Mouse (Mus musculus) neural tube, embryonic 15.5 days (tissue): ENCODE measurements at regions not wholly inside any gene's neighbourhood (a gene's known extent, or its start where the extent isn't known, plus 50 kb on each side); places are given as distances from the start of the nearest gene placed in this dataset.

ENCODE experiments used
- ATAC-seq: fragments of 200-750 bp; cut with Nextera tagmentation; 2 replicates; pipeline ENCODE4 v1.8.0; 2017; ENCODE audit warnings: mild to moderate bottlenecking, moderate TSS enrichment, moderate library complexity; ENCODE audit not compliant: low FRiP score
- H3K27ac ChIP-seq: fragments of 300-500 bp; sonication (generic); replicated peaks from 2 replicates; pipeline ENCODE4 v1.5.1; 2015; ENCODE audit warnings: mild to moderate bottlenecking, inconsistent platforms
- H3K27me3 ChIP-seq: fragments of 300-500 bp; sonication (generic); replicated peaks from 2 replicates; pipeline ENCODE4 v1.6.1; 2015; ENCODE audit warnings: inconsistent platforms
- H3K36me3 ChIP-seq: fragments of 300-500 bp; sonication (generic); 2 replicates; pipeline ENCODE4 v1.6.1; 2015; ENCODE audit warnings: inconsistent platforms
- H3K4me1 ChIP-seq: fragments of 300-500 bp; sonication (generic); 2 replicates; pipeline ENCODE4 v1.6.1; 2015; ENCODE audit warnings: inconsistent platforms
- H3K4me2 ChIP-seq: fragments of 300-500 bp; sonication (generic); 2 replicates; pipeline ENCODE4 v1.6.1; 2015; ENCODE audit warnings: inconsistent platforms, mild to moderate bottlenecking, moderate library complexity
- H3K4me3 ChIP-seq: fragments of 300-500 bp; sonication (generic); replicated peaks from 2 replicates; pipeline ENCODE4 v1.5.1; 2015; ENCODE audit warnings: mild to moderate bottlenecking, inconsistent platforms
- H3K9ac ChIP-seq: fragments of 300-500 bp; sonication (generic); replicated peaks from 2 replicates; pipeline ENCODE4 v1.6.1; 2015; ENCODE audit warnings: mild to moderate bottlenecking, inconsistent platforms
- H3K9me3 ChIP-seq: fragments of 300-500 bp; sonication (generic); replicated peaks from 2 replicates; pipeline ENCODE4 v1.6.1; 2016; ENCODE audit warnings: inconsistent platforms
- WGBS: fragments of 180-500 bp; shearing (Covaris S2); methylation state at CpG from one replicate; pipeline ENCODE4 v1.1.7; 2015; ENCODE audit warnings: mixed read lengths; 5-methylcytosine and 5-hydroxymethylcytosine counted together

DNA sequence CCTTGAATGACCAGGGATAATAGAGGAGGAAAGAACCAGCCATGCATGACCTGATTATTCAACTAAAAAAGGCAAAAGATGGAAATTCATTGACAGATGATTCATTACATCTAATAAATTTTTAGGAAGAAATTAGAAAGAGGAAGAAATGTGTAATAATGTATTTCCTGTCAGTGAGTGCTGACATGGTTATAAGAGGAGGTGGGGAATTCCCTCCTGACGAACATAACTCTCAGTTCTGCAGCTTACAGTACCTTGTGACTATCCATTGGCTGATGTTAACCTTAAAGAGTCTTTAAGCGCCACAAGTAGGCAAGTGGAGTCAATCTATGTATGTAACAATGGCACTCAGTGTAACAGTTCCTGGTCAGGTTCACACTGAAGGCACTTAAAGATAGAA lies 492.7 kb downstream of the Fgf9 start:
- H3K9ac ChIP-seq = no peak overlapping the region
- ATAC-seq = no peak
- H3K4me1 ChIP-seq = no peaks in the 10 kb centered on the region
- no peaks in the 10 kb centered on the region for H3K27me3 ChIP-seq
- WGBS = 89% methylated on average over 2 of the region's 2 CpGs
- H3K4me2 ChIP-seq = no peak overlapping the region
- H3K27ac ChIP-seq = no peak overlapping the region
- H3K9me3 ChIP-seq = no peaks in the 10 kb centered on the region
- no peak overlapping the region for H3K4me3 ChIP-seq
- H3K36me3 ChIP-seq = no peaks in the 10 kb centered on the region

DNA sequence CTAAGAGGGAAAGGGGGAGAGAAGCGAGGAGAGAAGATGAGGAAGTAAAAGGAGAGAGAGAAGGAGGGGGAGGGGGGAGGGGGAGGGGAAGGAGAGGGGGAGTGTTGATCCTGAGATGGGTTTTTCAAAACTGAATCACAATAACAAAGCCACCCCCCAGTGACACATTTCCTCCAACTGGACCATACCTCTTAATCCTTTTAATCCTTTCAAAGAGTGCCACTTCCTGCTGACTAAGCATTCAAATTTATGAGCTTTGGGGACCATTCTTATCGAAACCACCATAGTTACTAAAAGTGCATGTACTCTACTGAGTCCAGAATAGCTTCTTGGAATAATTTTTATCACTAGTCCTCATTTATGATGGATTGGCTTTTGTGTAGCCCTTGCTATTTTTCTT lies 480.4 kb downstream of the Fgf9 start:
- no peak for ATAC-seq
- no peak overlapping the region for H3K4me3 ChIP-seq
- no peaks in the 10 kb centered on the region for H3K27me3 ChIP-seq
- no peaks in the 10 kb centered on the region for H3K9me3 ChIP-seq
- no peaks in the 10 kb centered on the region for H3K36me3 ChIP-seq
- no peak overlapping the region for H3K27ac ChIP-seq
- H3K9ac ChIP-seq = no peak overlapping the region
- H3K4me2 ChIP-seq = no peak overlapping the region
- H3K4me1 ChIP-seq = no peaks in the 10 kb centered on the region
- WGBS = 70% methylated on average over 1 of the region's 2 CpGs

DNA sequence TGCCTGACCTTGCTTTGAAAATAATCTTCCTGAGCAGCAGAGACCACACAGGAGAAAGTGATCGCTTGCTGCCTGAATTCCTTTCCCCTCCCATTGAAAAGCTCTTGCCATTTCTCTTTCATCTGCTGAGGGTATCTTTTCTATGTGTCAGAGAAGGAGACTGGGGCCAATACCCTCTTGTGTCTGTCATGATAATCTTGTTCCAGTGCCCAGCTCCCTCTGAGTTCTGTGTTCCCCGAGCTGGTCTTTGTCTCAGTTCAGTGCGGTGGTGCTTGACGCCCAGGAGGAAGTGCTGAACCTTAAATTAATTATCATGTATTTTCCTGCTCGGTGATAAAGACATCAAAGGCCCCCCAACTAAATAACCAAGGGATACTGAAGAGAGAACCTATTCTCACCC lies 475.4 kb downstream of the Fgf9 start:
- H3K27ac ChIP-seq = no peak overlapping the region
- WGBS = 31% methylated on average over 5 of the region's 5 CpGs
- no peaks in the 10 kb centered on the region for H3K4me1 ChIP-seq
- no peak overlapping the region for H3K4me3 ChIP-seq
- no peaks in the 10 kb centered on the region for H3K27me3 ChIP-seq
- no peaks in the 10 kb centered on the region for H3K36me3 ChIP-seq
- H3K4me2 ChIP-seq = no peak overlapping the region
- H3K9me3 ChIP-seq = no peaks in the 10 kb centered on the region
- no peak overlapping the region for H3K9ac ChIP-seq
- ATAC-seq = no peak

DNA sequence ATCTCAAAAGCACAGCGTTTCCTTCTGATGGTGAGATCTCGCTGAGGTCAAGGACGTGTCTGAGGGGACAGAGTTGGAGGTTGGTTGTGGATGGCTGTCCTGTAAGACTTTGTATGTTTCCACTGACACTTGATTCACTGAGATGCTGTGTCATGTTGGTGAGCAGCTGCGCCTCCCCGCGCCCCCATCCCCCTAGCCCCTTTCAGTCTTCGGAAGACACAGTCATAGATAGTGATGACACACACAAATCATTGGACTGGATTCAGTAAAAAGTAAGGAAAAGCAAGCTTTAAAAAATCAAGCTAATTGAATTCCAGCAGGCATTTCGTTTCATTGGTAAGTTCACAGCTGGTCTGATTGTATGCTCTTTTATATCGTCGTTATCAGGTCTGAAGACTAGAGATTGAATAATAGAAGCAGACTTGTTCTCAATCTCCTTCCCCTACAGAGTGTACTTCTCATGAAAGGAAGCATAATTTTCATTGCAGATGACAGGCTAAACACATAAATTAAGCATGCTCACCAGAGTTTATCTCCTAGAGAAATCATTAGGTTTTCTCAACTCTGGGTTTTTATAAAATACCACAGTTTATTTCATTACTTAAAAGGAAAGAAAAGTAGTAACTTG lies 472.9 kb downstream of the Fgf9 start:
- no peaks in the 10 kb centered on the region for H3K27me3 ChIP-seq
- 86% methylated on average over 10 of the region's 10 CpGs for WGBS
- no peak overlapping the region for H3K4me2 ChIP-seq
- H3K4me1 ChIP-seq = no peaks in the 10 kb centered on the region
- ATAC-seq = no peak
- H3K36me3 ChIP-seq = no peaks in the 10 kb centered on the region
- no peak overlapping the region for H3K9ac ChIP-seq
- no peak overlapping the region for H3K4me3 ChIP-seq
- H3K27ac ChIP-seq = no peak overlapping the region
- H3K9me3 ChIP-seq = no peaks in the 10 kb centered on the region

DNA sequence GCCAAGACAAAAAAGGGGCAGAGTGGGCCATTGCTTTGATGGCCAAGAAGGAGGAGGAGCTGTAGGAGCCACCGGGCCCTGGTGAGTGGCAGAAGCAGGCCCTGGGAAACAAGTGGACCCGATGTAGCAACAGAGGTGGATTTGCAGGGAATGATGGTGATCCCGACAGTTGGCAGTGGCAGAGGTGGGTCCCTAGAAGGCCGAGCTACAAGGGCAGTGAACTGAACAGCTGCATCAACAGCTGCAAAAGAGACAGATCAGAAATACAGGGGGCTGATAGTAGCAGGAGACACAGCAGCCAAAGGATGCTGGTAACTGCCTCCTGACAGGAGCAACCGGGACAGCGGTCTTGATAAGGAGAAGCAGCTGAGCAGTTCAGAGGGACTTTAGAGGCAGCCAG lies 467.8 kb downstream of the Fgf9 start:
- H3K4me1 ChIP-seq = no peaks in the 10 kb centered on the region
- no peaks in the 10 kb centered on the region for H3K27me3 ChIP-seq
- ATAC-seq = no peak
- no peak overlapping the region for H3K4me2 ChIP-seq
- WGBS = 80% methylated on average over 6 of the region's 6 CpGs
- H3K9ac ChIP-seq = no peak overlapping the region
- H3K36me3 ChIP-seq = no peaks in the 10 kb centered on the region
- no peak overlapping the region for H3K4me3 ChIP-seq
- no peak overlapping the region for H3K27ac ChIP-seq
- no peaks in the 10 kb centered on the region for H3K9me3 ChIP-seq

DNA sequence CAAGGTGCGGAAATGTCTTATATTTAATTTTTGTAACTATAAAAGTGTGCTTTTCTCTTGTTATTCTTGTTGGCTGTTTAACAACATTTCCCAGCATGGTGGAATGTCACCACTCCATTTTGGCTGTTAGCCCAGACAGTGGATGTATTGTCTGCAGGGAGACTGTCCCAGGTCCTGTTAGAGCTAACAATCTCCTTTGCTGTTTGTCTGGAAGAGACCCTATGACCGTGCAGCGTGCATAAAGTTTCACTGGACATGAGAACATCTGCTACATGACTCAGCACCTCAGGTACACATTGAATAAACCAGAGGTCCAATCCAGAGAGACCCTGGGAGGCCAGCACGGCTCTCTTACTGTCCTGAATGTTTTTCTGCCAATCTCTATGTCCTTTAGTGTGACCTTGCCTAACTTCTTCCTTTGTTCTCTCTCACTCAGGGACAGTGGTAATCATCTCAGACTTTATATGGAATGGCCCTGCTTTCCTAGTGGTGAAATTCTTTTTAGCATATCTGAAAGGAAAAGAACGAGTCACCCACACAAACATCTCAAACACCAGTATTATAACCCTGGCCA lies 450.7 kb downstream of the Fgf9 start:
- H3K36me3 ChIP-seq = no peaks in the 10 kb centered on the region
- no peak overlapping the region for H3K4me2 ChIP-seq
- H3K9ac ChIP-seq = no peak overlapping the region
- 62% methylated on average over 5 of the region's 5 CpGs for whole genome bisulfite sequencing
- no peaks in the 10 kb centered on the region for H3K9me3 ChIP-seq
- no peak overlapping the region for H3K27ac ChIP-seq
- ATAC-seq = no peak
- H3K27me3 ChIP-seq = no peaks in the 10 kb centered on the region
- no peaks in the 10 kb centered on the region for H3K4me1 ChIP-seq
- H3K4me3 ChIP-seq = no peak overlapping the region

DNA sequence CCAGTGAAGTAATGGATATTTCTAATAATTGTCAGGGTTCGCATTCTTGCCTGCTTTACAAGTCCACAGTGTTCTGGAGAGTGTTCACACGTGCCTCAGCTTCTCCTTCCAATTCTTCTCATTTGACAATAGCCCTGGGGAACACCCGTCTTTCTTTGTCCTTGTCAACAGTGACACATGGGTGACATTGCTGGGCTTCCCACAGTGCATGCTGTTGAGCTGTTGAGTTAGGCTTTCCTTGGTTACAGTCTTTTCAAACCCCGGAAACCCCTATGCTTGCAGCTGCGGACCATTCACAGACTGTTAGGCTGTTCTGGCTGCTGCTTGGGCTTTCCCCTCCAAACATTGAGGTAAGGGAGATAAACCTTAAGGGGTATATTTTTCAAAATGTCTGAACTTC lies 450.0 kb downstream of the Fgf9 start:
- Histone ChIP-seq H3K9me3 (no peaks in the 10 kb centered on the region), H3K4me3 (no peak overlapping the region), H3K27me3 (no peaks in the 10 kb centered on the region), H3K27ac (no peak overlapping the region), H3K4me1 (no peaks in the 10 kb centered on the region), H3K4me2 (no peak overlapping the region), H3K9ac (no peak overlapping the region), H3K36me3 (no peaks in the 10 kb centered on the region)
- 51% methylated on average over 5 of the region's 5 CpGs for WGBS
- no peak for ATAC-seq

DNA sequence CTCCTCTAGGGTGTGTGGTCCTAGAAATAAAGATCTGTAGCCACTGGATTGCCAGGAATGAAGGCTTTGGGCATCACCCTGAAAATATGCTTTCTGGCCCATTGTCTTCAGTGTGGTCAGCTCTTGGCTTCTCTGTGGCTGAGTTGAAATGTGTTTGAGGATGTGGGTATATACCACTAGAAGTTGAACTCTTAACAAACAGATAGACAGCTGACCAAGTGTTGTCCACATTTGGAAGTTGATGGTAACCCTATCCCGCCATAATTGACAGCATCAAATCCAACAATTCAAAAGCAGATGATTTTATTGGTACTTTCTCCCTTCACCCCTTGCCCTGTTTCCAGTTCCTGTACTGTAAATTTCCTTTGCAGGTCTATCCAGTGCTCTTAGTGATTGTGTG lies 448.7 kb downstream of the Fgf9 start:
- no peaks in the 10 kb centered on the region for H3K9me3 ChIP-seq
- H3K4me3 ChIP-seq = no peak overlapping the region
- no peak for ATAC-seq
- no peak overlapping the region for H3K9ac ChIP-seq
- H3K4me1 ChIP-seq = no peaks in the 10 kb centered on the region
- H3K27ac ChIP-seq = no peak overlapping the region
- no peaks in the 10 kb centered on the region for H3K27me3 ChIP-seq
- no peaks in the 10 kb centered on the region for H3K36me3 ChIP-seq
- WGBS = 97% methylated on average over 1 of the region's 1 CpGs
- no peak overlapping the region for H3K4me2 ChIP-seq

DNA sequence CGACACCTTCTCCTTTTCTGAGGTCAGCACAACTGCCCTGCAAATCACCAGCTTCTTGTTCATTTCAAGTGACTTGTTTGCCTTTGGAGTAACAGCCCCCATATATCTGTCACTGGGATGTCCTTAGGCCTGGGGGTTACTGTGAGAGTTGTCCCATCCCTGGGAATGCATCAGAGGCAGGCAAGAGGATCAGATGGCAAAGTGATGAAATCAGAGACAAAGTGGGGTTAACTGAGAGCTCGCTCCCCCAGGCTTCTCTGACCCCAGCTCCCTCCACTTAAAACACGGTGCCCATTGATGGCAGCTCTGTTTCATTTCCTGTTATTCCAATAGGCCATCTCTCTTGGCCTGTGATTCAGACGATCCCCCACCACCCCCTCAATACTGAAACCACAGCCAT lies 446.2 kb downstream of the Fgf9 start:
- Histone ChIP-seq H3K27ac (no peak overlapping the region), H3K27me3 (no peaks in the 10 kb centered on the region), H3K4me1 (no peaks in the 10 kb centered on the region), H3K4me2 (no peak overlapping the region), H3K36me3 (no peaks in the 10 kb centered on the region), H3K9me3 (no peaks in the 10 kb centered on the region), H3K9ac (no peak overlapping the region), H3K4me3 (no peak overlapping the region)
- no peak for ATAC-seq
- WGBS = 36% methylated on average over 4 of the region's 4 CpGs

DNA sequence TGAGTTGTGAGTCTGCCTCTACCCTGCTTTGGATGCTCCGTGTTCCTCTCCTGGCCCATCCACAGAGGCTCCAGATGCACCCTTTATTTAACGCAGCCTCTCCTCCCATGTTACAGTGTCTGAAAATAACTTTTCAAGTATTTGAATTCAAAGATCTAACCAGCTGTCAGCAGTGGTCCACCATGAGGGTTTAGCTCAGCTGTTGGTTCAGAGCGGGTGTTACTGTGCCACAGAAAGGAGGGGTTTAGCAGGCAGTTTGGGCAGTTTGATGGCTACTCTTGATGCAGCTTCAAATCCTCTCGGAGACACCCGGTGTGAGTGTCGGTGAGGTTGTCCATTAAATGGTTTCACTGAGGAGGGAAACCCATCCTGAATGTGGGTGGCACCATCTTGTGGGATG lies 441.8 kb downstream of the Fgf9 start:
- WGBS = 94% methylated on average over 6 of the region's 6 CpGs
- ATAC-seq = no peak

DNA sequence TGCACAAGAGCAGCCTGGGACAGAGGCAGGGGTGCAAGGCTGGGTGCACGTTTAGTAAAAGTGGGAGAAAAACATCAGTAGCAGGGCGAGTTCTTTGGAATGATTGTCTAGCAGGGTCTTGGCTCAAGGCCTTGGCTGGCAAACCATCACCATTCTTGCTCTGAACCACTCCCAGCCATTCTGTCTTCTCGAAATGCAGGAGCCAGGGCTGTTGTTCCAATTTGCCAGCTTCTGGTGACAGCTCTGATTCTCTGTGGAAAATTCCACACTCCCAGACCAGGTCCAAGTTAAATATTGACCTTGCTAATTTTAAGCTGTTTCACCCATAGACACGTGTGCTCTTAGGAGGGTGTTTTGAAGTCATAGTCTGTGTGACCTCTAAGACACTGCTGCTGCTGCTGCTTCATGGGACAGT lies 441.2 kb downstream of the Fgf9 start:
- no peak overlapping the region for H3K4me3 ChIP-seq
- no peaks in the 10 kb centered on the region for H3K27me3 ChIP-seq
- peaks cover 3% of the 10 kb centered on the region; the same call in 1 of the 2 replicates for H3K4me1 ChIP-seq
- no peak overlapping the region for H3K9ac ChIP-seq
- ATAC-seq = no peak
- H3K36me3 ChIP-seq = no peaks in the 10 kb centered on the region
- no peaks in the 10 kb centered on the region; the same call in 1 of the 2 replicates for H3K9me3 ChIP-seq
- H3K27ac ChIP-seq = no peak overlapping the region
- H3K4me2 ChIP-seq = no peak overlapping the region
- WGBS = 65% methylated on average over 4 of the region's 4 CpGs

More for the DNA sequence above, 441.8 kb downstream of the Fgf9 start:
- Histone ChIP-seq H3K4me2 (no peak overlapping the region), H3K27ac (no peak overlapping the region), H3K9me3 (no peaks in the 10 kb centered on the region; the same call in 1 of the 2 replicates), H3K27me3 (no peaks in the 10 kb centered on the region), H3K4me3 (no peak overlapping the region), H3K9ac (no peak overlapping the region), H3K4me1 (peaks cover 3% of the 10 kb centered on the region; the same call in 1 of the 2 replicates), H3K36me3 (no peaks in the 10 kb centered on the region)

DNA sequence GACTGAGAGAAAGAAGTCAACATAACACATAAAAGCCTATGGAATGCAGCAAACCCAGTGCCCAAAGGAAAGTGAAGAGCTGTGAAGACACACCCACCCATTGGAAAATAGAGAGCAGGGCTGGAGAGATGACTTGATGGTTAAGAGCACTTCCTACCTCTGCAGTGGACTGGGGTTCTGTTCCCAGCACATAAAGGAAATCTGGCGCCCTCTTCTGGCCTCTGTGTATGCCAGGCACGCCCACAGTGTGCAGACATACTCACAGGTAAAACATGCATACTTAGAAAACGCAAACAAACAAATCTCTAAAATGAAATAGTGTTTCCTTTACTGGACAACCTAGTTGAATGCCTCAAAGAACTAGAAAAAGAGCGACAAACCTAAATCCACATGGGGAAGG lies 440.4 kb downstream of the Fgf9 start:
- Histone ChIP-seq H3K4me3 (no peak overlapping the region), H3K27me3 (0 out of 2 replicates have a peak, but pooled peaks cover 1% of the 10 kb centered on the region), H3K4me2 (no peak overlapping the region), H3K4me1 (peaks cover 3% of the 10 kb centered on the region; the same call in 1 of the 2 replicates), H3K9me3 (no peaks in the 10 kb centered on the region; the same call in 1 of the 2 replicates), H3K9ac (no peak overlapping the region), H3K27ac (no peak overlapping the region), H3K36me3 (no peaks in the 10 kb centered on the region)
- ATAC-seq = no peak
- 79% methylated on average over 4 of the region's 4 CpGs for WGBS
